24 mouse cellular contexts compared by ENCODE assay signal in genomic region chr12:7217499-7217898, GRCm38 (mm10).
DNase-seq lines count a peak whose midpoint lies in the region; ATAC-seq and TF ChIP-seq lines count a peak whose summit lies in the region.
"Had no signal": no experiment of that assay in that cellular context is flagged by ENCODE, and none has a peak within 500 bp of the region (broad histone marks: within the 10 kb centered on the region; RNA-seq: fewer than 3 reads in every experiment).

No protein-coding gene starts in this region.

- WGBS in forebrain, embryonic 13.5 days: 19% methylated on average over 3 of the region's 3 CpGs
- WGBS in forebrain, embryonic 10.5 days: 42% methylated on average over 3 of the region's 3 CpGs
- WGBS in forebrain, postnatal 0 days: 11% methylated on average over 3 of the region's 3 CpGs
- 62% methylated on average over 3 of the region's 3 CpGs for WGBS in hindbrain, embryonic 12.5 days

- H3K9ac ChIP-seq in forebrain, embryonic 13.5 days: no peak overlapping the region
- H3K9ac ChIP-seq in forebrain, postnatal 0 days: no peak overlapping the region
- no peak overlapping the region for H3K9ac ChIP-seq in hindbrain, embryonic 12.5 days
- H3K9ac ChIP-seq: embryonic facial prominence, embryonic 13.5 days; hindbrain, embryonic 14.5 days; intestine, embryonic 15.5 days had no signal

- H3K4me1 ChIP-seq in forebrain, embryonic 13.5 days: peaks cover 5% of the 10 kb centered on the region; the same call in 1 of the 2 replicates
- H3K4me1 ChIP-seq in forebrain, embryonic 10.5 days: 0 out of 2 replicates have a peak, but pooled peaks cover 4% of the 10 kb centered on the region
- H3K4me1 ChIP-seq in forebrain, postnatal 0 days (ENCODE audit: insufficient read depth): peaks cover 16% of the 10 kb centered on the region; the same call in 1 of the 2 replicates
- no peaks in the 10 kb centered on the region for H3K4me1 ChIP-seq in hindbrain, embryonic 12.5 days
- H3K4me1 ChIP-seq: embryonic facial prominence, embryonic 13.5 days; heart, embryonic 10.5 days; intestine, embryonic 15.5 days had no signal

- no peak overlapping the region for H3K4me2 ChIP-seq in forebrain, embryonic 13.5 days
- H3K4me2 ChIP-seq in forebrain, postnatal 0 days (ENCODE audit: low read depth): no peak overlapping the region
- H3K4me2 ChIP-seq in hindbrain, embryonic 12.5 days (replicated peaks): no peak overlapping the region
- H3K4me2 ChIP-seq: embryonic facial prominence, embryonic 13.5 days; hindbrain, embryonic 14.5 days; intestine, embryonic 15.5 days had no signal

- H3K27me3 ChIP-seq in forebrain, embryonic 13.5 days: no peaks in the 10 kb centered on the region
- no peaks in the 10 kb centered on the region for H3K27me3 ChIP-seq in forebrain, embryonic 10.5 days (ENCODE audit: poor library complexity, severe bottlenecking)
- no peaks in the 10 kb centered on the region for H3K27me3 ChIP-seq in forebrain, postnatal 0 days (ENCODE audit: insufficient read depth, low read length)
- no peaks in the 10 kb centered on the region for H3K27me3 ChIP-seq in hindbrain, embryonic 12.5 days
- H3K27me3 ChIP-seq: embryonic facial prominence, embryonic 13.5 days; intestine, embryonic 15.5 days had no signal

- H3K4me3 ChIP-seq in forebrain, embryonic 13.5 days: no peak overlapping the region
- H3K4me3 ChIP-seq in forebrain, embryonic 10.5 days: no peak overlapping the region
- H3K4me3 ChIP-seq in layer of hippocampus, adult 2 months: no peak overlapping the region
- no peak overlapping the region for H3K4me3 ChIP-seq in forebrain, postnatal 0 days (ENCODE audit: low read depth, low read length)
- no peak overlapping the region for H3K4me3 ChIP-seq in hindbrain, embryonic 12.5 days
- H3K4me3 ChIP-seq: embryonic facial prominence, embryonic 13.5 days; heart, embryonic 10.5 days; intestine, embryonic 15.5 days had no signal

- no peak for DNase-seq in forebrain, embryonic 10.5 days (ENCODE audit: extremely low spot score, low spot score)
- no peak for DNase-seq in layer of hippocampus, adult 2 months (ENCODE audit: low spot score in 2 of 2)
- DNase-seq in layer of hippocampus, adult 9-10 months (ENCODE audit: low spot score): no peak
- peak; percentile 46 for DNase-seq in forebrain, postnatal 0 days
- DNase-seq in urinary bladder, postnatal 25 days (ENCODE audit: low spot score): no peak
- DNase-seq: adrenal gland, adult 8-10 months; adrenal gland, postnatal 36 days; B cell, adult 2 months; cerebellum, adult 18-20 months; cerebellum, adult 9-11 months; cerebellum, postnatal 36 days; gastrocnemius, postnatal 10 days; heart, adult 18-20 months; heart, postnatal 10 days; heart, postnatal 4 days; kidney, adult 18-20 months had no signal

- H3K9me3 ChIP-seq in forebrain, embryonic 13.5 days (replicated peaks): no peaks in the 10 kb centered on the region
- H3K9me3 ChIP-seq in forebrain, embryonic 10.5 days: no peaks in the 10 kb centered on the region
- H3K9me3 ChIP-seq in forebrain, postnatal 0 days (ENCODE audit: low read length): no peaks in the 10 kb centered on the region
- H3K9me3 ChIP-seq in hindbrain, embryonic 12.5 days (replicated peaks): no peaks in the 10 kb centered on the region
- H3K9me3 ChIP-seq: embryonic facial prominence, embryonic 13.5 days; G1E; heart, embryonic 10.5 days; intestine, embryonic 15.5 days had no signal

- peak overlapping the region; percentile 46; the same call in 1 of the 2 replicates for H3K27ac ChIP-seq in forebrain, embryonic 13.5 days
- H3K27ac ChIP-seq in forebrain, embryonic 10.5 days: no peak overlapping the region
- H3K27ac ChIP-seq in layer of hippocampus, adult 2 months: peak overlapping the region; percentile 53
- peak overlapping the region; percentile 36; the same call in 1 of the 2 replicates for H3K27ac ChIP-seq in forebrain, postnatal 0 days (ENCODE audit: low read depth, low read length)
- no peak overlapping the region for H3K27ac ChIP-seq in hindbrain, embryonic 12.5 days
- H3K27ac ChIP-seq: embryonic facial prominence, embryonic 13.5 days; heart, embryonic 10.5 days; hindbrain, embryonic 14.5 days; intestine, embryonic 15.5 days had no signal

- no peak for ATAC-seq in forebrain, embryonic 13.5 days
- ATAC-seq in forebrain, postnatal 0 days: peak; percentile 55; the same call in 1 of the 2 replicates
- ATAC-seq in hindbrain, embryonic 12.5 days (ENCODE audit: low FRiP score): no peak
- ATAC-seq: CD4-positive, CD25-positive, alpha-beta regulatory T cell, adult 4 months; intestine, embryonic 15.5 days had no signal

- no peak for TF ChIP-seq CTCF in layer of hippocampus, adult 2 months (conservative IDR thresholded peaks at IDR 0.05)
- no peak for TF ChIP-seq CTCF in forebrain, postnatal 0 days (IDR thresholded peaks at IDR 0.05; ENCODE audit: low read depth)

- H3K36me3 ChIP-seq in forebrain, embryonic 13.5 days (ENCODE audit: poor library complexity, severe bottlenecking): no peaks in the 10 kb centered on the region
- no peaks in the 10 kb centered on the region for H3K36me3 ChIP-seq in forebrain, embryonic 10.5 days (replicated peaks)
- no peaks in the 10 kb centered on the region for H3K36me3 ChIP-seq in forebrain, postnatal 0 days (ENCODE audit: insufficient read depth)
- H3K36me3 ChIP-seq in hindbrain, embryonic 12.5 days: no peaks in the 10 kb centered on the region
- H3K36me3 ChIP-seq: embryonic facial prominence, embryonic 13.5 days; G1E; heart, embryonic 10.5 days; intestine, embryonic 15.5 days had no signal

Comparison
In these comparisons a context has a peak if more than half of its experiments do, and no peak if none do; other contexts are left out.
1. H3K27ac ChIP-seq: peak in forebrain, embryonic 13.5 days (single experiment), layer of hippocampus, adult 2 months (single experiment) and forebrain, postnatal 0 days (single experiment); none in forebrain, embryonic 10.5 days (single experiment) and hindbrain, embryonic 12.5 days (single experiment).